Mouse (Mus musculus): ENCODE measurements around the gene Gm20532. TPM values are rescaled to one million over a fixed set of nuclear protein-coding genes. Genes with fewer than 3 reads are reported as not detected.
A peak's percentile ranks its signal among the peaks of the same experiment; 100 is the strongest.

Gm20532 gene
- polyA plus RNA-seq, 1 experiment from 2014 or later, result not detected

- Histone ChIP-seq H3K4me3 (no peak overlapping the region), H3K27me3 (no peaks in the 10 kb centered on the region), H3K9me3 (no peaks in the 10 kb centered on the region), H3K27ac (no peak overlapping the region), H3K9ac (no peak overlapping the region), H3K4me2 (replicated peaks) (no peak overlapping the region), H3K4me1 (peaks cover 10% of the 10 kb centered on the region; the same call in 1 of the 2 replicates), H3K36me3 (peaks cover 32% of the 10 kb centered on the region)
- WGBS, result 94% methylated on average over 7 of the region's 7 CpGs
- ATAC-seq (ENCODE audit: low FRiP score, low read depth), result no peak
Observed at GRCm38 (mm10) chr2:26590282-26590681, 3.8 kb downstream of the Gm20532 start.

GRCm38 (mm10) chr2:26590962-26591361, 4.5 kb downstream of the Gm20532 start:
- Histone ChIP-seq H3K36me3 (peaks cover 33% of the 10 kb centered on the region), H3K27me3 (no peaks in the 10 kb centered on the region), H3K4me3 (no peak overlapping the region), H3K9me3 (no peaks in the 10 kb centered on the region), H3K4me2 (replicated peaks) (no peak overlapping the region), H3K9ac (no peak overlapping the region; the same call in 1 of the 2 replicates), H3K4me1 (peaks cover 10% of the 10 kb centered on the region; the same call in 1 of the 2 replicates), H3K27ac (peak overlapping the region; percentile 22; the same call in 1 of the 2 replicates)
- ATAC-seq (ENCODE audit: low FRiP score, low read depth), result no peak
- WGBS, result 92% methylated on average over 7 of the region's 7 CpGs

- H3K27ac ChIP-seq, result peak overlapping the region; percentile 22; the same call in 1 of the 2 replicates
- ATAC-seq (ENCODE audit: low FRiP score, low read depth), result no peak
- 87% methylated on average over 12 of the region's 12 CpGs for WGBS
- peaks cover 38% of the 10 kb centered on the region for H3K36me3 ChIP-seq
- no peaks in the 10 kb centered on the region for H3K27me3 ChIP-seq
- H3K4me2 ChIP-seq (replicated peaks), result no peak overlapping the region
- H3K4me1 ChIP-seq, result peaks cover 6% of the 10 kb centered on the region; the same call in 1 of the 2 replicates
- no peak overlapping the region for H3K4me3 ChIP-seq
- peak overlapping the region; percentile 43; the same call in 1 of the 2 replicates for H3K9ac ChIP-seq
- no peaks in the 10 kb centered on the region for H3K9me3 ChIP-seq
Observed at GRCm38 (mm10) chr2:26591416-26591815, 5.0 kb downstream of the Gm20532 start.

GRCm38 (mm10) chr2:26593211-26594021, 7.0 kb downstream of the Gm20532 start:
- Histone ChIP-seq H3K36me3 (peaks cover 41% of the 10 kb centered on the region), H3K27ac (no peak overlapping the region), H3K9me3 (no peaks in the 10 kb centered on the region), H3K4me1 (no peaks in the 10 kb centered on the region), H3K4me2 (replicated peaks) (no peak overlapping the region), H3K27me3 (no peaks in the 10 kb centered on the region), H3K9ac (no peak overlapping the region), H3K4me3 (no peak overlapping the region)
- 64% methylated on average over 9 of the region's 9 CpGs for WGBS
- no peak for ATAC-seq (ENCODE audit: low FRiP score, low read depth)

GRCm38 (mm10) chr2:26594022-26594346, 7.5 kb downstream of the Gm20532 start:
- Histone ChIP-seq H3K27ac (no peak overlapping the region), H3K4me2 (replicated peaks) (no peak overlapping the region), H3K9ac (no peak overlapping the region), H3K4me3 (no peak overlapping the region), H3K9me3 (no peaks in the 10 kb centered on the region), H3K27me3 (no peaks in the 10 kb centered on the region), H3K4me1 (no peaks in the 10 kb centered on the region), H3K36me3 (peaks cover 41% of the 10 kb centered on the region)
- 68% methylated on average over 9 of the region's 9 CpGs for WGBS
- no peak for ATAC-seq (ENCODE audit: low FRiP score, low read depth)

- no peaks in the 10 kb centered on the region for H3K4me1 ChIP-seq
- 93% methylated on average over 7 of the region's 7 CpGs for WGBS
- no peak for ATAC-seq (ENCODE audit: low FRiP score, low read depth)
- H3K9ac ChIP-seq, result no peak overlapping the region
- no peaks in the 10 kb centered on the region for H3K9me3 ChIP-seq
- no peak overlapping the region for H3K4me3 ChIP-seq
- H3K4me2 ChIP-seq (replicated peaks), result no peak overlapping the region
- H3K27ac ChIP-seq, result no peak overlapping the region
- H3K36me3 ChIP-seq, result peaks cover 41% of the 10 kb centered on the region
- H3K27me3 ChIP-seq, result no peaks in the 10 kb centered on the region
Observed at GRCm38 (mm10) chr2:26594461-26594933, 8.1 kb downstream of the Gm20532 start.

GRCm38 (mm10) chr2:26594934-26595724, 8.7 kb downstream of the Gm20532 start:
- no peaks in the 10 kb centered on the region for H3K4me1 ChIP-seq
- peaks cover 41% of the 10 kb centered on the region for H3K36me3 ChIP-seq
- WGBS, result 76% methylated on average over 6 of the region's 6 CpGs
- no peak overlapping the region for H3K27ac ChIP-seq
- H3K9ac ChIP-seq, result no peak overlapping the region
- H3K9me3 ChIP-seq, result no peaks in the 10 kb centered on the region
- H3K4me3 ChIP-seq, result no peak overlapping the region
- H3K4me2 ChIP-seq (replicated peaks), result no peak overlapping the region
- no peak for ATAC-seq (ENCODE audit: low FRiP score, low read depth)
- H3K27me3 ChIP-seq, result no peaks in the 10 kb centered on the region

- Histone ChIP-seq H3K27me3 (no peaks in the 10 kb centered on the region), H3K4me2 (replicated peaks) (no peak overlapping the region), H3K36me3 (peaks cover 41% of the 10 kb centered on the region), H3K9ac (no peak overlapping the region), H3K4me1 (no peaks in the 10 kb centered on the region), H3K9me3 (no peaks in the 10 kb centered on the region), H3K27ac (no peak overlapping the region), H3K4me3 (no peak overlapping the region)
- 90% methylated on average over 11 of the region's 11 CpGs for WGBS
- no peak for ATAC-seq (ENCODE audit: low FRiP score, low read depth)
Observed at GRCm38 (mm10) chr2:26595725-26596435, 9.4 kb downstream of the Gm20532 start.

- no peak overlapping the region for H3K27ac ChIP-seq
- H3K4me2 ChIP-seq (replicated peaks), result no peak overlapping the region
- H3K4me1 ChIP-seq, result no peaks in the 10 kb centered on the region
- no peak overlapping the region for H3K4me3 ChIP-seq
- no peak overlapping the region for H3K9ac ChIP-seq
- H3K9me3 ChIP-seq, result no peaks in the 10 kb centered on the region
- ATAC-seq (ENCODE audit: low FRiP score, low read depth), result no peak
- no peaks in the 10 kb centered on the region for H3K27me3 ChIP-seq
- WGBS, result 97% methylated on average over 3 of the region's 3 CpGs
- H3K36me3 ChIP-seq, result peaks cover 36% of the 10 kb centered on the region
Observed at GRCm38 (mm10) chr2:26596898-26597297, 10.5 kb downstream of the Gm20532 start.

- Histone ChIP-seq H3K4me2 (replicated peaks) (no peak overlapping the region), H3K36me3 (peaks cover 31% of the 10 kb centered on the region), H3K4me1 (peaks cover 3% of the 10 kb centered on the region), H3K9me3 (no peaks in the 10 kb centered on the region), H3K9ac (no peak overlapping the region), H3K27me3 (peaks cover 2% of the 10 kb centered on the region; the same call in 1 of the 2 replicates), H3K4me3 (no peak overlapping the region), H3K27ac (no peak overlapping the region)
- WGBS, result 94% methylated on average over 2 of the region's 2 CpGs
- ATAC-seq (ENCODE audit: low FRiP score, low read depth), result no peak
Observed at GRCm38 (mm10) chr2:26597810-26598209, 11.4 kb downstream of the Gm20532 start.

- Histone ChIP-seq H3K9ac (no peak overlapping the region), H3K4me2 (replicated peaks) (no peak overlapping the region), H3K27me3 (peaks cover 2% of the 10 kb centered on the region; the same call in 1 of the 2 replicates), H3K36me3 (peaks cover 25% of the 10 kb centered on the region), H3K27ac (no peak overlapping the region), H3K9me3 (no peaks in the 10 kb centered on the region), H3K4me1 (peaks cover 9% of the 10 kb centered on the region), H3K4me3 (no peak overlapping the region)
- 70% methylated on average over 3 of the region's 3 CpGs for WGBS
- ATAC-seq (ENCODE audit: low FRiP score, low read depth), result no peak
Observed at GRCm38 (mm10) chr2:26598462-26598861, 12.0 kb downstream of the Gm20532 start.

- H3K9ac ChIP-seq, result no peak overlapping the region
- H3K4me2 ChIP-seq (replicated peaks), result no peak overlapping the region
- no peak overlapping the region for H3K27ac ChIP-seq
- H3K4me3 ChIP-seq, result no peak overlapping the region
- no peaks in the 10 kb centered on the region for H3K9me3 ChIP-seq
- no peak for ATAC-seq (ENCODE audit: low FRiP score, low read depth)
- H3K27me3 ChIP-seq, result peaks cover 2% of the 10 kb centered on the region; the same call in 1 of the 2 replicates
- 82% methylated on average over 4 of the region's 4 CpGs for WGBS
- H3K4me1 ChIP-seq, result peaks cover 16% of the 10 kb centered on the region
- peaks cover 10% of the 10 kb centered on the region for H3K36me3 ChIP-seq
Observed at GRCm38 (mm10) chr2:26599965-26600364, 13.5 kb downstream of the Gm20532 start.
